Mouse (Mus musculus): Measurements from ENCODE around the gene Slc28a3.

- TF ChIP-seq CTCF (IDR thresholded peaks at IDR 0.05; ENCODE audit: control insufficient read depth, insufficient read depth, low read length) (peak; percentile 38), POLR2A (IDR thresholded peaks at IDR 0.05; ENCODE audit: borderline replicate concordance, control insufficient read depth, low read depth, low read length) (no peak)
Measured at GRCm38 (mm10) chr13:58516277-58516676, 94.4 kb downstream of the Slc28a3 start.

Measured in bone marrow, adult 2 months (tissue).